Mouse (Mus musculus): ENCODE data around the gene Scfd2.

DNA sequence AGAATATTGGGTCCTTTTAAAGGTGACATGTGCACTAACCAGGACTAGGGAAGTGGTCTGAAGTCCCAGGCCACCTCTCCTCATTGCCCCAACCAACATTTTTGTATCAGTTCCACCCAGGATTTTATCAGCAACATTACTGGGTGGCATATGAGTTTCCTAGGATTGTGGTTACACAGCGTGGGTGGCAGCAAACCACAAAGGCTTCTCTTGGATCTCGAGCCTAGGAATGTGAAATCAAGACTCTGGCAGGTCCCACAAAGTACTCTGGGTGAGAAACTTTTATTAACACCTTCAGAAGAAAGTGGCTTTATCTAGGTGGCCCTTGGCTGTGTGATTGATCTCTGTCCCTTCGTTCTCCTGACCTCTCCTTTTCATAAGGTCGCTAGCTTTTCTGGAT, 371.2 kb downstream of the Scfd2 start:
- TF ChIP-seq CTCF (IDR thresholded peaks at IDR 0.05; ENCODE audit: low read depth) (no peak), EP300 (IDR thresholded peaks at IDR 0.05; ENCODE audit: low read depth) (no peak)

Measured in liver, postnatal 0 days (tissue).